Mouse (Mus musculus) heart, postnatal 10 days (tissue): ENCODE data around the gene Olfr432. TPM values are rescaled to one million over a fixed set of nuclear protein-coding genes. Genes with fewer than 3 reads are reported as not detected.

Experiments used
- total RNA-seq, 2 experiments: library from RNA; stranded (reverse); gene quantifications; 2 replicates each; pipeline ENCODE4 v1.2.3; 2021

Olfr432 gene
- total RNA-seq, 2 experiments from 2014 or later = not detected

Other genes starting within 250 kb of the Olfr432 start
- 1 to 10 TPM in 1 of 2 experiments, under 1 TPM in 1; 0.47 to 1.0 TPM for gene Ifi211, start 136.2 kb upstream of the Olfr432 start, total RNA-seq
- 10 to 100 TPM; 12.0 to 14.8 TPM for gene Mndal, start 106.7 kb upstream of the Olfr432 start, total RNA-seq
- 10 to 100 TPM; 10.7 to 12.3 TPM for gene Ifi203, start 106.5 kb upstream of the Olfr432 start, total RNA-seq
- not detected for gene Ifi202b, start 66.5 kb upstream of the Olfr432 start, total RNA-seq
- gene Ifi205, start 17.4 kb upstream of the Olfr432 start, total RNA-seq = under 1 TPM; 0.45 to 0.69 TPM
- gene Olfr433, start 8.5 kb upstream of the Olfr432 start, total RNA-seq = not detected
- gene Olfr430, start 17.4 kb downstream of the Olfr432 start, total RNA-seq = not detected
- not detected for gene Olfr429, start 35.1 kb downstream of the Olfr432 start, total RNA-seq
- not detected for gene Olfr427, start 47.7 kb downstream of the Olfr432 start, total RNA-seq
- not detected for gene Olfr231, start 72.0 kb downstream of the Olfr432 start, total RNA-seq
- gene Olfr424, start 82.3 kb downstream of the Olfr432 start, total RNA-seq = not detected
- gene Olfr420, start 106.4 kb downstream of the Olfr432 start, total RNA-seq = not detected
- 10 to 100 TPM in 1 of 2 experiments, 1 to 10 TPM in 1; 9.6 to 10.3 TPM for gene Spta1, start 123.6 kb downstream of the Olfr432 start, total RNA-seq
- gene Olfr419, start 202.9 kb downstream of the Olfr432 start, total RNA-seq = not detected